Mouse (Mus musculus) embryo, embryonic 10 days (tissue): Measurements from ENCODE around the gene Inava.

Source experiments
- DNase-seq: peaks from one replicate; pipeline ENCODE4 v3.0.0-alpha.2; 2015; ENCODE audit warnings: low spot score

Gene Inava

GRCm38 (mm10) chr1:136230201-136230600 is 3.9 kb downstream of the Inava start:
- peak; percentile 32 for DNase-seq

- DNase-seq: no peak
Observed at GRCm38 (mm10) chr1:136229040-136229373, 5.1 kb downstream of the Inava start.

- peak; percentile 27 for DNase-seq
Observed at GRCm38 (mm10) chr1:136228328-136229039, 5.6 kb downstream of the Inava start.

- DNase-seq: no peak
Observed at GRCm38 (mm10) chr1:136227870-136228269, 6.2 kb downstream of the Inava start.

DNA sequence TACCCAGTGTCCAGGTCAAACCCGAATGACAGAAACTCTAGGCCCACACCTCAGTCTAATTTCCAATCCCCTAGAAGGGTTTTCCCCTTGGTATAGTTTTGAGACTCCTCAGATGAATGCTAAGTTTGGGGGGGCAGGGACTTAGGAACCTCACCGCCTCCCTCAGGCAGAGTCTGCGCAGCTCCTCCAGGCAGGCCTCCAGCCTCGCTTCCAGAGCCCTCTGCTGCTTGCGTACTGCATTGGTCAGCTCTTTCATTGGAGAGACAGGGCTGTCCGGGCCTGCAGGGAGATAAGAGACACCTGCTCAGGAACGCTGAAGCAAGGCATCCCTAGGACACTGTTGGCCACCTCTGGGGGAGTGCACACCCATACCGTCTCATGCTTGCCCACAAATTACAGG is 7.4 kb downstream of the Inava start:
- DNase-seq: no peak

GRCm38 (mm10) chr1:136225846-136226245 is 8.2 kb downstream of the Inava start:
- DNase-seq: no peak

DNA sequence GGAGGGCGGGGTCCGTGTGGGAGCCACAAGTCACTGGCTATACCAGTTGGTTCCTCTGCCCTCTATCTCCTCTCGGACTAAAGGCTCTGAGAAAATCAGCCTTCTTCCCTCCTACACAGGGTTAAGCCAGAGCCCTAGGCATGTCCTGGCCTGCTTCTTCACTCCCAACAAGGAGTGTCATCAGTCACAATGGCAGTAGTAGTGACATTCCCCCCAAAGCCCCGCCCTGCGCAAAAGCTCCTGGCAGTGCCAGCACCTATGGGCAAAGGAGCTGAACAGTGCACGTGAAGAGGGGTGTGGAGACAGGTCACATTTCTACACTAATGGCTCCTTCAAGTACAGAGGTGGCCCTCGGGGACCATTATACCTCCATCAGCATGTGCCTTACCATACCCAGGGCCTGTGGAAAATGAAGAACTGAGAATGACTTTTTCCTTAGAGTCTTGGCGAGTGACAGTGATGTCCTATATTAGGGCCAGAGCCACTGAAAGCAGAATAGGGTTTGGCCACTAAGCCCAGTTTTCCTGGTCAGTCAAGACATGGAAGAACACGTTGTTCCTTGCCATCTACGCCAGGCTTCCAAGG is 10.2 kb downstream of the Inava start:
- no peak for DNase-seq

GRCm38 (mm10) chr1:136222386-136222785 is 11.7 kb downstream of the Inava start:
- DNase-seq: no peak

GRCm38 (mm10) chr1:136220037-136220871 is 13.8 kb downstream of the Inava start:
- no peak for DNase-seq

- DNase-seq: no peak
Observed at GRCm38 (mm10) chr1:136214304-136214703, 19.8 kb downstream of the Inava start.

DNA sequence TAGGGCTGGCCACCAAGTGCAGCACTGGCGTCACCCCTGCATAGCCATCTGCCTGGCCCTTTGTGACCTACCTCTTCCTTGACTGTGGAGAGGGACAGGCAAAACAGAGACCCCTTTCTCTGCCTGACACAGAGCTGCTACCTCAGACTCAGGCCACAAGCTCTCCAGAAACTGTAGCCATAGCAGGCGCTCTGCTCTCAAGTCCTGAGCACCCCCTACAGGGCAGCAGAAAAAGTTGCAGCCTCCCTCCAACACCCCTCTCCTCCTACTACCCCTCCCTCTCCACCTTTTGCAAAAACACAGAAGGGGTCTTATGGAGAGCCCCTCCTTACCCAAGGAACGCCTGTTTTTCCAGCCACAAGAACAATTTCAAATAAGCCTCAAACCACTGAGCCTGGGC is 21.3 kb downstream of the Inava start, which contains the start of gene Mroh3:
Gene Mroh3 (minus strand): TSS at position 26 of the 400 bp plus-strand sequence.
- peak; percentile 63 for DNase-seq

DNA sequence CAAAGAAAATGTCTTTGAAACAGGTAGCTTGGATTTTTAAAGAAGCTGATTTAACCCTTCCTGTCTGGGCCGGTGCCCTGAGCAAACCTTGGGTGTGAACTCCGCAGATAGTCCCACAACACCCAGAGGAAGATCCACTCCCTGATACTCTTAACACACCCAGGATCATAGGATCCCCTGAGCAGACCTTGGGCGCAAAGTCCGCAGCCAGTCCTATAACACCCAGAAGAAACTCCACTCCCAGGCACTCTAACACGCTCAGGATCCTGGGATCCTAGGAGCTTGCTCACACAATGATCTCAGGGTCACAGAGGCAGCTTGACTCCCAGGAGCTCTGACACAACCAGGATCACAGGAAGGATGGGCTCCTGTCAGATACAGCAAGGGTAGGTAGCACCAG is 44.0 kb downstream of the Inava start:
- no peak for DNase-seq

DNA sequence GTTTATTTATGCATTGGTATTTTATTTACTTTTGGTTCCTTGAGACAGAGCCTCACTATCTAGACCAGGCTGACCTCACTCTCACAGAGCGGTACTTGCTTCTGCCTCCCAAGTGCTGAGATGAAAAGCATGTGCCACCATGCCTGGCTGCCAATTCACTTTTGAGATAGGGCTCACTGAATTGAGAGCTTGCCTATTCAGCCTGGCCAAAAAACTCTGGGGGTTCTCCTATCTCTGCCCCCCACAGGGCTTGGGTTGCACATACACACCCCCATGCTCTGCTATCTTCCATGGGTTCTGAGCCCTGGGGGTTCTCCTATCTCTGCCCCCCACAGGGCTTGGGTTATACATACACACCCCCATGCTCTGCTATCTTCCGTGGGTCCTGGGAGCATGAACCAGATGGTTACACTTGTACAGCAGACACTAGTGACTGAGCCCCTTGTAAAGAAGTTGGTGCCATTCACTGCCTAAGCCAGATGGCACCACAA is 54.5 kb downstream of the Inava start:
- DNase-seq: no peak

- DNase-seq: no peak
Observed at GRCm38 (mm10) chr1:136178741-136179140, 55.3 kb downstream of the Inava start.

GRCm38 (mm10) chr1:136177085-136177484 is 57.0 kb downstream of the Inava start:
- DNase-seq: no peak

GRCm38 (mm10) chr1:136175183-136175582 is 58.9 kb downstream of the Inava start:
- peak; percentile 66 for DNase-seq

DNA sequence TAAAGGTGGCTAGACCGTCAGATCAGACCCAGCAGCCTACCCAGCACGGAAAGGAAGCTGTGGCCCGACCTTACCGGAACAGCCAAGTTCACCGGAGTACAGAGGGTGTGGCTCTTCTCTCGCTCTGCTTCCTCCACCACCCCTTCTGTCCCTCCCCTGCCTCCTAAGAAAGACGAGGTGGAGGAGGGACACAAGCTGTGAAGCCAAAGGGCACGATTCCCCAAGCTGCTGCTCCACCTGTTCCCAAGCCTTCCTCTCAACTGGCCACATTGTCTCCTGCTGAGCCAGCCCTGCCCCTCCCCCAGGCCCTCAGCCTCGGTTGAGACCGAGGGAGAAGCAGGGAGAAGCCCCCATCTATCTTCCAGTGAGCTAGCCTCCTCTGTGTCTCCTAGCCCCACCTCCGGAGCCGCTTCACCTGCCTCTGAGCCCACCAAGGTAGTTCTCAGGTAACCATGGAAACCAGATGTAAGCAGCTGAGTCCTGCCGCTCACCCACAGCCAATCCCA is 59.9 kb downstream of the Inava start:
- DNase-seq: peak; percentile 42

DNA sequence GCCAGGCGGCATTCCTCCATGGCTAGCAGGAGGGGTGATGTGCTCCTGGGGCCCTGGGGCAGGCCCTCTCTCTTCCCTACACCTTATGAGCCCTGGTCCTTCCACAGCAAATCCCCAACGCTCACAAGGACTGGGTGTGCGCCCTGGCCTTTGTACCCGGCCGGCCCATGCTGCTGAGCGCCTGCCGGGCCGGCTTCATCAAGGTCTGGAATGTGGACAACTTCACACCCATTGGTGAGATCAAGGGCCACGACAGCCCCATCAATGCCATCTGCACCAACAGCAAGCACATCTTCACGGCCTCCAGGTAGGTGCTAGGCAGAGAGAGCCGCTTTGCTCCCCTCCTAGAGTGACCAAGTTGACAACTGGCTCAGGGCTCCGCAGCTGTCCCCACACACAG is 61.4 kb downstream of the Inava start:
- DNase-seq: no peak

- peak; percentile 93 for DNase-seq
Observed at GRCm38 (mm10) chr1:136170109-136170508, 64.0 kb downstream of the Inava start.

DNA sequence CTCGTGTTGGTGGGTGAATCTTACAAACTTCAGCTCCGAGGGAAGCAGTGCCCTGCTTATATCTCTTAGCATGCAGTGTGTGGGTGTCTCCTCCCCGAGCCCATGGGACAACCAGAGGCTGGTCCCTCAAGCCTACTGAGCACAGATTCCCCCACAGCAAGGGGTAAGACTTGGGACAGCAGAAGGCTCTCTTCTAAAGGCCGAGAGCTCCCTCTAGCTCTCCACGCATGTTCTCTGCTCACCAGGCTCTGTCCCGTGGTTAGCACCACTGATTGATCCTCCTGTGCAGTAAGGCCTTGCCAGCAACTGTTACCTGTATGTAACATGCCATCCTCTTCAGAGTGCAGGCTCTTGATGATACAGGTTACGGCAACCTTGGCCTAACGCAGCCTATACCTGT is 66.4 kb downstream of the Inava start:
- no peak for DNase-seq

GRCm38 (mm10) chr1:136165436-136165835 is 68.6 kb downstream of the Inava start:
- no peak for DNase-seq
